ENCODE assay signal across 15 mouse cellular contexts in genomic region chr13:9149473-9150217, GRCm38 (mm10). TPM values are rescaled to one million over a fixed set of nuclear protein-coding genes. Genes with fewer than 3 reads are reported as not detected.
DNase-seq lines count a peak whose midpoint lies in the region; ATAC-seq lines count a peak whose summit lies in the region.
"Had no signal": no experiment of that assay in that cellular context is flagged by ENCODE, and none has a peak within 500 bp of the region (broad histone marks: within the 10 kb centered on the region; RNA-seq: fewer than 3 reads in every experiment).

No protein-coding gene starts in this region.

- H3K9ac ChIP-seq in stomach, embryonic 16.5 days (ENCODE audit: low read length), result no peak overlapping the region
- H3K9ac ChIP-seq: hindbrain, embryonic 12.5 days; kidney, embryonic 15.5 days; neural tube, embryonic 13.5 days had no signal

- H3K27me3 ChIP-seq in stomach, embryonic 16.5 days (ENCODE audit: control insufficient read depth, insufficient read depth, low read length), result no peaks in the 10 kb centered on the region
- H3K27me3 ChIP-seq: hindbrain, embryonic 12.5 days; kidney, embryonic 15.5 days; neural tube, embryonic 13.5 days had no signal

- H3K4me1 ChIP-seq in stomach, embryonic 16.5 days (ENCODE audit: control insufficient read depth, insufficient read depth, low read length), result no peaks in the 10 kb centered on the region
- H3K4me1 ChIP-seq: hindbrain, embryonic 12.5 days; kidney, embryonic 15.5 days; neural tube, embryonic 13.5 days had no signal

- H3K36me3 ChIP-seq in stomach, embryonic 16.5 days (ENCODE audit: control insufficient read depth, insufficient read depth, low read length), result peaks cover 20% of the 10 kb centered on the region; the same call in 1 of the 2 replicates

- H3K4me3 ChIP-seq in stomach, embryonic 16.5 days (replicated peaks; ENCODE audit: low read length), result no peak overlapping the region
- H3K4me3 ChIP-seq: erythroblast, embryonic 14.5 days; hindbrain, embryonic 12.5 days; kidney, embryonic 15.5 days; neural tube, embryonic 13.5 days had no signal

- 73% methylated on average over 7 of the region's 7 CpGs for WGBS in stomach, embryonic 16.5 days

- no peak overlapping the region for H3K4me2 ChIP-seq in stomach, embryonic 16.5 days (ENCODE audit: low read depth, low read length)
- H3K4me2 ChIP-seq: hindbrain, embryonic 12.5 days; kidney, embryonic 15.5 days; liver, embryonic 11.5 days; neural tube, embryonic 13.5 days had no signal

- no peak overlapping the region; the same call in 1 of the 2 replicates for H3K27ac ChIP-seq in stomach, embryonic 16.5 days (ENCODE audit: low read length)
- H3K27ac ChIP-seq: hindbrain, embryonic 12.5 days; kidney, embryonic 15.5 days; neural tube, embryonic 13.5 days had no signal

- peak; percentile 64; the same call in 1 of the 2 replicates for ATAC-seq in frontal cortex, adult (ENCODE audit: low TSS enrichment)
- ATAC-seq in granulocyte monocyte progenitor cell, adult 5-6 weeks (replicated peaks; ENCODE audit: poor library complexity, severe bottlenecking), result peak; percentile 96
- ATAC-seq in stomach, embryonic 16.5 days (ENCODE audit: insufficient read depth, low FRiP score), result 0 out of 2 replicates have a peak, but pooled peaks have one; percentile 37

- DNase-seq in frontal cortex, postnatal 10 days (ENCODE audit: low spot score in 2 of 2), result no peak
- peak; percentile 40 for DNase-seq in lung, postnatal 36 days
- DNase-seq in lung, postnatal 10 days, result no peak
- DNase-seq in frontal cortex, postnatal 25 days (ENCODE audit: low spot score in 2 of 2), result no peak
- DNase-seq in adrenal gland, postnatal 14 days, result no peak
- DNase-seq: cerebellum, postnatal 36 days; thymus, adult 2 months had no signal

- H3K9me3 ChIP-seq in stomach, embryonic 16.5 days (replicated peaks; ENCODE audit: control insufficient read depth, low read length), result no peaks in the 10 kb centered on the region
- H3K9me3 ChIP-seq: hindbrain, embryonic 12.5 days; kidney, embryonic 15.5 days; neural tube, embryonic 13.5 days had no signal

RNA-seq across cellular contexts. Expression of gene Larp4b, which starts 56.0 kb away (rescaled TPM):
- total RNA-seq in granulocyte monocyte progenitor cell, adult 5-6 weeks (2014; fragmentation: Nextera tagmentation), result 59.1 and 61.6 TPM in 2 replicates
- 79.1 and 81.7 TPM in 2 replicates for total RNA-seq in granulocyte monocyte progenitor cell, adult 5-6 weeks (2017)
- 37.9 and 40.4 TPM in 2 replicates for polyA plus RNA-seq in stomach, embryonic 16.5 days (2015; fragmentation: Nextera tagmentation; extraction: Ambion mirVana)
- 68.8 and 73.0 TPM in 2 replicates for total RNA-seq in adrenal gland, postnatal 14 days (2021)

Comparison
In these comparisons a context has a peak if more than half of its experiments do, and no peak if none do; other contexts are left out.
1. ATAC-seq: peak in every context shown above with its lines; median percentile 96 in granulocyte monocyte progenitor cell, adult 5-6 weeks; 64 in frontal cortex, adult; 37 in stomach, embryonic 16.5 days.